Mouse (Mus musculus): Measurements from ENCODE around the gene Ube2e1. TPM values are rescaled to one million over a fixed set of nuclear protein-coding genes. Genes with fewer than 3 reads are reported as not detected.

The Ube2e1 gene
- polyA plus RNA-seq, 1 experiment from 2014 or later: 183 TPM

GRCm38 (mm10) chr14:18233981-18234960 is 97.4 kb downstream of the Ube2e1 start:
- no peak for DNase-seq (ENCODE audit: low spot score)
- H3K4me1 ChIP-seq: no peaks in the 10 kb centered on the region
- H3K36me3 ChIP-seq: no peaks in the 10 kb centered on the region
- no peak overlapping the region for H3K4me3 ChIP-seq
- H3K27ac ChIP-seq: no peak overlapping the region
- H3K27me3 ChIP-seq (ENCODE audit: low read depth, poor library complexity, severe bottlenecking): no peaks in the 10 kb centered on the region
- no peaks in the 10 kb centered on the region for H3K9me3 ChIP-seq (replicated peaks)
- 67% methylated on average over 5 of the region's 5 CpGs for WGBS

DNA sequence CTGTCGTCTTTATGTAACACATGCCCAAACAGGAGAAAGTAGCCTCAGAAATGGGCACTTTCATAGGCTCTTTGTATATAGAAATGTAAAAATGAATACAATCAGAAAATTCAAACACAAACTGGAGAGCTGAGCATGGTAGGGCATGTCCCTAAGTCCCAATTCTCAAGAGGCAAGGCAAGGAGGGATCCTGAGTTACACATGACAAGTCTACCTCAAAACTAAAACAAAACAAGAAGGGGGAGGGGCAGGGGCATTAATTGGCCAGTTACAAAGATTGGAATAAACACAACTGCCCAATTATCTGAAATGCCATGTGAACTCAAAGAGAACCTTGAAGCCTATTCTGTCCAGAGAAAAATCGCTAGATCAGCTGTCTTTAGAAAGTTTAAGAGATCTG is 98.6 kb downstream of the Ube2e1 start:
- Histone ChIP-seq H3K4me3 (no peak overlapping the region), H3K36me3 (no peaks in the 10 kb centered on the region), H3K27ac (no peak overlapping the region), H3K27me3 (ENCODE audit: low read depth, poor library complexity, severe bottlenecking) (no peaks in the 10 kb centered on the region), H3K9me3 (replicated peaks) (no peaks in the 10 kb centered on the region), H3K4me1 (no peaks in the 10 kb centered on the region)
- WGBS: 82% methylated on average over 2 of the region's 2 CpGs
- DNase-seq (ENCODE audit: low spot score): no peak

Other genes starting within 250 kb of the Ube2e1 start
- 4.0 and 5.0 TPM in 2 replicates for gene Nr1d2, start 92.7 kb downstream of the Ube2e1 start, polyA plus RNA-seq (2016; fragmentation: Nextera tagmentation; extraction: Ambion mirVana)
- 10.0 and 11.1 TPM in 2 replicates for gene Nkiras1, start 60.7 kb downstream of the Ube2e1 start, polyA plus RNA-seq (2016; fragmentation: Nextera tagmentation; extraction: Ambion mirVana)
- gene Rpl15, start 60.5 kb downstream of the Ube2e1 start, polyA plus RNA-seq (2016; fragmentation: Nextera tagmentation; extraction: Ambion mirVana): 460 and 562 TPM in 2 replicates

All from limb, embryonic 10.5 days (tissue).